Mouse (Mus musculus) lung, postnatal 0 days (tissue): ENCODE data around the gene Ccdc85b.

Experiments used
- CTCF ChIP-seq: IDR thresholded peaks from 2 replicates; pipeline ENCODE4 v1.5.1; 2016; ENCODE audit warnings: antibody characterized with exemption, mild to moderate bottlenecking
- EP300 ChIP-seq: IDR thresholded peaks from 2 replicates; pipeline ENCODE4 v1.6.1; 2016; ENCODE audit warnings: antibody characterized with exemption, mild to moderate bottlenecking, control low read depth

DNA sequence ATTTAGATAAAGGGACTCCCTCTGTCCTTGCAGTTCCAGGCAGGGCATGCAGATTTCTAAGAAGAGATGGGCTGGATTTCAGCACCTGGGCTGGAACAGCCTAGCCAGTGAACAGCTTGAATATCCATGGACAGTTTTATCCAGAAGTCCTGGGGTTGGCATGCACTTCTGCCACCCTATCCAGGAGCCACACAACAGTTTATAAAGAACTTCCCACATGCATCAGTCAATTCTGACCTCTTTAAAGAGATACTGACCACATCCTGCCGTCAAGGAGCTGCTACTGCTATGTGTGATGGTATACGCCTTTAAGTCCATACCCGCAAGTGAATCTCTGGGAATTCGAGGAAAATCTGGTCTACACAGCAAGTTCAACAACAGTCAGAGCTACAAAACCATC, 28.5 kb downstream of the Ccdc85b start:
- TF ChIP-seq EP300 = no peak
- no peak for TF ChIP-seq CTCF
